Mouse (Mus musculus) G1E-ER4 (cell line): ENCODE data around the gene Fibp. TPM values are rescaled to one million over a fixed set of nuclear protein-coding genes. Genes with fewer than 3 reads are reported as not detected.

ENCODE experiments used
- GATA1 ChIP-seq: IDR thresholded peaks from one replicate; pipeline ENCODE4 v1.8.0; 2012; ENCODE audit warnings: low read length, inconsistent platforms
- polyA plus RNA-seq: library from polyadenylated mRNA; stranded (reverse); fragments of >175 nt; gene quantifications from 2 replicates; pipeline ENCODE4 v1.2.3, GENCODE M21; 2012

Fibp gene
- polyA plus RNA-seq, 1 experiment = 12.1 TPM

GRCm38 (mm10) chr19:5488878-5489571 is 28.6 kb downstream of the Fibp start:
- TF ChIP-seq GATA1 = no peak

GRCm38 (mm10) chr19:5490313-5490897 is 30.0 kb downstream of the Fibp start, which contains the start of gene Cfl1:
Gene Cfl1 (plus strand): TSS chr19:5490455.
- TF ChIP-seq GATA1 = no peak

- no peak for TF ChIP-seq GATA1
These were observed 30.7 kb downstream of the Fibp start for GRCm38 (mm10) chr19:5490898-5491708.

- TF ChIP-seq GATA1 = no peak
These were observed 32.2 kb downstream of the Fibp start for GRCm38 (mm10) chr19:5492641-5493040.

- no peak for TF ChIP-seq GATA1
These were observed 33.9 kb downstream of the Fibp start for GRCm38 (mm10) chr19:5494314-5494713.

GRCm38 (mm10) chr19:5495353-5496051 is 35.1 kb downstream of the Fibp start:
- TF ChIP-seq GATA1 = no peak

- no peak for TF ChIP-seq GATA1
These were observed 35.6 kb downstream of the Fibp start for GRCm38 (mm10) chr19:5496052-5496370.

GRCm38 (mm10) chr19:5500330-5500875 is 40.0 kb downstream of the Fibp start:
- TF ChIP-seq GATA1 = no peak

- no peak for TF ChIP-seq GATA1
These were observed 43.3 kb downstream of the Fibp start, which contains the start of gene 1700020D05Rik for GRCm38 (mm10) chr19:5503687-5504086. Gene 1700020D05Rik (minus strand): TSS chr19:5503787.

GRCm38 (mm10) chr19:5510031-5511026 is 49.9 kb downstream of the Fibp start, which contains the start of gene Snx32:
Gene Snx32 (minus strand): TSS chr19:5510538.
- TF ChIP-seq GATA1 = no peak

- no peak for TF ChIP-seq GATA1
These were observed 50.7 kb downstream of the Fibp start for GRCm38 (mm10) chr19:5511074-5511632.

- no peak for TF ChIP-seq GATA1
These were observed 51.9 kb downstream of the Fibp start for GRCm38 (mm10) chr19:5512091-5513004.

GRCm38 (mm10) chr19:5513005-5513349 is 52.6 kb downstream of the Fibp start:
- TF ChIP-seq GATA1 = no peak

Other genes with a start within 250 kb of the Fibp start
- 47.4 and 54.1 TPM in 2 replicates for gene Pacs1, start 187.5 kb upstream of the Fibp start, polyA plus RNA-seq
- 445 and 471 TPM in 2 replicates for gene Sf3b2, start 165.2 kb upstream of the Fibp start, polyA plus RNA-seq
- gene Gal3st3, start 162.3 kb upstream of the Fibp start, polyA plus RNA-seq = not detected in 2 replicates
- not detected in 2 replicates for gene Catsper1, start 124.9 kb upstream of the Fibp start, polyA plus RNA-seq
- gene Cst6, start 111.0 kb upstream of the Fibp start, polyA plus RNA-seq = 0.05 and 0.23 TPM in 2 replicates
- 90.9 and 126 TPM in 2 replicates for gene Eif1ad, start 93.9 kb upstream of the Fibp start, polyA plus RNA-seq
- 212 and 288 TPM in 2 replicates for gene Banf1, start 93.4 kb upstream of the Fibp start, polyA plus RNA-seq
- 198 and 219 TPM in 2 replicates for gene Sart1, start 71.9 kb upstream of the Fibp start, polyA plus RNA-seq
- gene Tsga10ip, start 58.1 kb upstream of the Fibp start, polyA plus RNA-seq = 0.21 TPM in 1 of 2 replicates, not detected in the other
- 379 and 390 TPM in 2 replicates for gene Drap1, start 35.6 kb upstream of the Fibp start, polyA plus RNA-seq
- gene AI837181, start 35.5 kb upstream of the Fibp start, polyA plus RNA-seq = 71.2 and 101 TPM in 2 replicates
- gene Fosl1, start 13.1 kb upstream of the Fibp start, polyA plus RNA-seq = 7.4 and 10.2 TPM in 2 replicates
- 13.0 and 16.9 TPM in 2 replicates for gene Ccdc85b, start 2.7 kb upstream of the Fibp start, polyA plus RNA-seq
- not detected in 2 replicates for gene Ctsw, start 7.9 kb downstream of the Fibp start, polyA plus RNA-seq
- 2.6 and 3.6 TPM in 2 replicates for gene Efemp2, start 13.3 kb downstream of the Fibp start, polyA plus RNA-seq
- 34.6 and 51.3 TPM in 2 replicates for gene Mus81, start 27.8 kb downstream of the Fibp start, polyA plus RNA-seq
- 1,095 and 1,191 TPM in 2 replicates for gene Cfl1, start 29.8 kb downstream of the Fibp start, polyA plus RNA-seq
- gene 1700020D05Rik, start 43.2 kb downstream of the Fibp start, polyA plus RNA-seq = 0.10 and 0.17 TPM in 2 replicates
- gene Snx32, start 49.9 kb downstream of the Fibp start, polyA plus RNA-seq = 1.4 and 1.7 TPM in 2 replicates
- not detected in 2 replicates for gene Ovol1, start 100.0 kb downstream of the Fibp start, polyA plus RNA-seq
- 18.6 and 18.8 TPM in 2 replicates for gene Ap5b1, start 107.4 kb downstream of the Fibp start, polyA plus RNA-seq
- gene Rnaseh2c, start 141.3 kb downstream of the Fibp start, polyA plus RNA-seq = 350 and 521 TPM in 2 replicates
- 122 and 156 TPM in 2 replicates for gene Kat5, start 149.6 kb downstream of the Fibp start, polyA plus RNA-seq
- gene Rela, start 176.9 kb downstream of the Fibp start, polyA plus RNA-seq = 79.0 and 109 TPM in 2 replicates
- gene Sipa1, start 203.1 kb downstream of the Fibp start, polyA plus RNA-seq = 89.3 and 105 TPM in 2 replicates
- 136 and 165 TPM in 2 replicates for gene Map3k11, start 228.1 kb downstream of the Fibp start, polyA plus RNA-seq
- gene Pcnx3, start 228.3 kb downstream of the Fibp start, polyA plus RNA-seq = 206 and 209 TPM in 2 replicates
- gene Kcnk7, start 243.8 kb downstream of the Fibp start, polyA plus RNA-seq = 0.21 and 0.23 TPM in 2 replicates